Mouse (Mus musculus) embryo, embryonic 9.5 days (tissue): ENCODE results near the gene Wnt9a.
A peak's percentile ranks its signal among the peaks of the same experiment; 100 is the strongest.

Experiments used
- DNase-seq: peaks from one replicate; pipeline ENCODE4 v3.0.0-alpha.2; 2017; ENCODE audit errors: extremely low spot score

Wnt9a gene

GRCm38 (mm10) chr11:59302700-59303569, 3.8 kb upstream of the Wnt9a start:
- DNase-seq, result peak; percentile 71

GRCm38 (mm10) chr11:59305008-59305820, 1.5 kb upstream of the Wnt9a start:
- DNase-seq, result no peak

GRCm38 (mm10) chr11:59305821-59306215, 910 bp upstream of the Wnt9a start:
- peak; percentile 37 for DNase-seq

- peak; percentile 87 for DNase-seq
These were observed 865 bp downstream of the Wnt9a start for GRCm38 (mm10) chr11:59307422-59308163.

GRCm38 (mm10) chr11:59308164-59308542, 1.4 kb downstream of the Wnt9a start:
- no peak for DNase-seq

GRCm38 (mm10) chr11:59308625-59309024, 1.9 kb downstream of the Wnt9a start:
- no peak for DNase-seq

- DNase-seq, result peak; percentile 78
These were observed 2.5 kb downstream of the Wnt9a start for GRCm38 (mm10) chr11:59309106-59309805.

- DNase-seq, result no peak
These were observed 3.2 kb downstream of the Wnt9a start for GRCm38 (mm10) chr11:59309976-59310375.

GRCm38 (mm10) chr11:59312060-59312459, 5.3 kb downstream of the Wnt9a start:
- no peak for DNase-seq

- no peak for DNase-seq
These were observed 5.8 kb downstream of the Wnt9a start for GRCm38 (mm10) chr11:59312501-59312900.

GRCm38 (mm10) chr11:59313029-59313811, 6.5 kb downstream of the Wnt9a start:
- DNase-seq, result no peak

GRCm38 (mm10) chr11:59313944-59314343, 7.2 kb downstream of the Wnt9a start:
- no peak for DNase-seq

- DNase-seq, result no peak
These were observed 9.8 kb downstream of the Wnt9a start for GRCm38 (mm10) chr11:59316517-59316916.

GRCm38 (mm10) chr11:59322988-59323387, 16.3 kb downstream of the Wnt9a start:
- DNase-seq, result no peak

- no peak for DNase-seq
These were observed 18.0 kb downstream of the Wnt9a start for GRCm38 (mm10) chr11:59324777-59325176.

GRCm38 (mm10) chr11:59327625-59328024, 20.9 kb downstream of the Wnt9a start:
- DNase-seq, result no peak

- DNase-seq, result no peak
These were observed 22.9 kb downstream of the Wnt9a start for GRCm38 (mm10) chr11:59329616-59330015.

- DNase-seq, result peak; percentile 71
These were observed 23.8 kb downstream of the Wnt9a start for GRCm38 (mm10) chr11:59330560-59330959.

- no peak for DNase-seq
These were observed 24.6 kb downstream of the Wnt9a start for GRCm38 (mm10) chr11:59331167-59331869.

- DNase-seq, result no peak
These were observed 26.2 kb downstream of the Wnt9a start for GRCm38 (mm10) chr11:59332938-59333337.
